Mouse (Mus musculus): Measurements from ENCODE around the gene H6pd.

GRCm38 (mm10) chr4:149933519-149934245 is 75.1 kb downstream of the H6pd start:
- no peak for TF ChIP-seq CTCF (IDR thresholded peaks at IDR 0.05; ENCODE audit: control insufficient read depth, insufficient read depth, insufficient replicate concordance, low read depth, low read length)
- no peak for TF ChIP-seq POLR2A (IDR thresholded peaks at IDR 0.05; ENCODE audit: control insufficient read depth, low read depth, low read length)

Data from testis, adult 2 months (tissue).